Mouse (Mus musculus): Measurements from ENCODE around the gene Kcnh2.

Gene Kcnh2

DNA sequence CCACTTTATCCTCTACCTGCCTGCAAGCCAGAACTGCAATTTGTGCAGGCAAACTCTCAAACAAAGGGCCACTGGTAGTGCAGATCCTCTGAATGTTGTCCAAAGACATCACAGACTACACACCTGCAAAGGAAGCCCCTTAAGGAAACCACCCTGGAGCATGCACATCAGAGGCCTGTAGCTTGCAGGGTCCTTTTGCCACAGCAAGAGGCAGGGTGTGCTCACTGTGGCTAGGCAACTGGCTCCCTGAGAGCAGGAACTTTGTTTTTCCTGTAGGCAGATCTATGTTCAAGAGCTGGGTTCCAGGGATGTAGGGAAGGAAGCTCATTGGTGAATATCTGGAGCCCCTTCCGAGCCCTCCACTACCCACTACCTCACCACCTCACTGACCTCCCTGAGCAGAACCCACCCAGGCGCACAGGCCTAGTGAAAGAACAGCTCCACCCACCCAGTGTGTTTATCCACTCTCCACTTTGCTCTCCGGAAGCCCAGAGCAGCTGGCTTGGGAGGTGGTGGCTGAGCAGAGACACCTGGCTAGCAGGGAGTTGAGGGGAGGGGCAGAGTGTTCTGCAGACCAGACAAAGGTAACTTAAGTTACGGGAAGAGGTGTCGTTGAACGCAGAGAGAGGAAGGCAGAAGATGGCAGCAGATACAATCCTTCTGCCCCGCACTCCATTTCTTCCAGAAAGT lies 4.1 kb downstream of the Kcnh2 start:
- no peak for DNase-seq (ENCODE audit: low spot score in 2 of 2)

DNA sequence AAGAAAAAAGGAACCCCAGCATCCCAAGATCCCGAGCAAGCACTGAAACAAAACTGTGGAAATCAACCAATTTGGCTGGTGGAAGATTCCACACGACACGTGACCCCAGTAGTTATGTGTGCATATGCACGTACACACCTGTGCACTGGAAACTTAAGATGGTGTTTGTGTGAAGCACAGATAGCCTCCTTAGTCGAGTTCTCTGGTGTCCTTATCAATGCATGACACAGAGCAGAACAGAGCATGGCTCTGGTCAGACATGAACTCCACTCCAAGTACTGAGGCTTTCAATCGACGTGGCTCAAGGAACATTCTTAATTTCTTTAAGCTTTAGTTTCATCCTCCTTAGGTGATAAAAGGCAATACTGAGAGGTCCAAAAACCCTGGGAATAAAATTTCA lies 5.1 kb downstream of the Kcnh2 start:
- no peak for DNase-seq (ENCODE audit: low spot score in 2 of 2)

DNA sequence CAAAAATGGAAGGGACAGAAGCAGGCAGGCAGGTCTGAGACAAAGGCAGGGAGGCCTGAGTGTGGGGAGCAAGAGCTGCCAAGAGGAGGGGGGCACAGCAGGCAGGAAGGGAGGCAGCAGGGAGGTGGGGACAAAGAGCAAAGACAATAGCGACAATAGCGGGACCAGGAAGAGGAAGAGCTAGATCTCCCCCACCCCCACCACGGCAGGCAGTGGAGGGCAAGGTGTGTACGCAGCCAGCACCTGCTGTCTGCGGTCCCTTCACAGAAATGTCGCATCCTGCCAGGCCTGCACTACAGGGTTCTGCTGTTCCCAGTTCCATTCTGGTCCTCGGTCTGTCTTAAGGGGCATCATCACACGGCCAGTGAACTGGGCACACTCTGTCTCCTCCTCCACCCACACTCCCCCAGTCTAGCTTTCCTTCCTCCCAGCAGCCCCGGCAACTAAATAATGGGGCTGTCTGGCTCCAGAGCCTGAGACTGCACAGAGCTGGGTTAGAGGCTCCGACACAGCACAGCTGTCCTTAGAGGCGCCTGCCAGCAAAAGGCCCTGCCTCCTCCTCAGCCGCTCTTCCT lies 6.8 kb downstream of the Kcnh2 start:
- no peak for DNase-seq (ENCODE audit: low spot score in 2 of 2)

DNA sequence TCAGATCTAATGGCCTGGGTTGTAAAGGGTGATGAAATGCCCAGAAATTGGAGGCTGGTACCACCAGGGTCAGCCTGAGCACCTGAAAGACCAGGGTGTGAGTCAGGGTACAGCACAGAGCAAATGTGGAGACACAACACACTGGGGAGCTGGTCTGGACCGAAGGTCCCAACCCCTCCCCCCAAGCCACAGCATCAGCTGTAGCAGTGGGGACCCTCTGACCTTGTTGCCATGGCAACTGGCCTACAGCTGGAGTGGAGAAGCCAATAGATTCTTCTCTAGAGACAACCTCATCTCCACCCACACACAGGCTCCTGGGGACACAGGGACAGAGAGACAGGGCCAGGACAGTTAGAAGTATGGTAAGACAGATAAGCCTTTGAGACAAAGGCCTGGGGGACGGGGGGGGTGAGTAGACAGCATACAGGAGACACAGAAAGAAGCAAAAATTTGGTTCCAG lies 7.4 kb downstream of the Kcnh2 start:
- no peak for DNase-seq (ENCODE audit: low spot score in 2 of 2)

DNA sequence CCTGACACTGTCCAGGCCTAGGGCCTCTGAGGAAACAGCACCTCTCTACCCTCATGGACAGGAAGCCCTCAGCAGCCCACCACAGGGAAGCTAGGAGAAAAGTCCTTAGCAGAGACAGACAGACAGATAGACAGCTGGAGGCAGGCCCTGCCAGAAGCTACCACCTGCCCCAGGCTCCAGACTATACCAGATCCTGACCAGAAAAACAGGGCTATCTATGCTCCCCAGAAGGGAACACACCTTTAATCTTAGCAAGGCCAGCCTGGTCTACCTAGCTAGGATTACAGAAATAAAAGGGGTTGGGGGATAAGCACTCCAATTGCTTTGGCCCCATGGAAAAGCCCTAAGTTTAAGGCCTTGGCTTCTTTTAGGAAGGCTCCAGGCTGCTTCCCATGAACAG lies 8.0 kb downstream of the Kcnh2 start:
- no peak for DNase-seq (ENCODE audit: low spot score in 2 of 2)

DNA sequence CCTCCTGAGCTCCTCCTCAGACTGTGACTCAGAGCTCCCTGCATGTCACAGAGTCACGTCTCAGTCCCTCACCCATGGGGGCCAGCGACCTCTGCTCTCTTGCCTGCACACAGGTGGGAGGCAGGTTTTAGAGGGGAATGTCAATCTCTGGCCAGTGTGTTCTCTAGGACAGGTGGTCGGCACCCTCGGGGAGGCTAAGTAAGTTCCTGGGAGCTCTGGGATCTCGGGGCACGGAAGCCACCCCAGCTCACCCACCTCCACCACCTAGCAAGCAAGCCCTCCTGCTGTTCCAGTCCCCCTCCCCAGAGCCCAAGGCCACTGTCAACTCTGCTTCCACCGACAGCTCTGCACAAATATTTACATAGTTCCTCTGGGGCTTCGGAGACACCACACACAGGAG lies 8.4 kb downstream of the Kcnh2 start:
- no peak for DNase-seq (ENCODE audit: low spot score in 2 of 2)

DNA sequence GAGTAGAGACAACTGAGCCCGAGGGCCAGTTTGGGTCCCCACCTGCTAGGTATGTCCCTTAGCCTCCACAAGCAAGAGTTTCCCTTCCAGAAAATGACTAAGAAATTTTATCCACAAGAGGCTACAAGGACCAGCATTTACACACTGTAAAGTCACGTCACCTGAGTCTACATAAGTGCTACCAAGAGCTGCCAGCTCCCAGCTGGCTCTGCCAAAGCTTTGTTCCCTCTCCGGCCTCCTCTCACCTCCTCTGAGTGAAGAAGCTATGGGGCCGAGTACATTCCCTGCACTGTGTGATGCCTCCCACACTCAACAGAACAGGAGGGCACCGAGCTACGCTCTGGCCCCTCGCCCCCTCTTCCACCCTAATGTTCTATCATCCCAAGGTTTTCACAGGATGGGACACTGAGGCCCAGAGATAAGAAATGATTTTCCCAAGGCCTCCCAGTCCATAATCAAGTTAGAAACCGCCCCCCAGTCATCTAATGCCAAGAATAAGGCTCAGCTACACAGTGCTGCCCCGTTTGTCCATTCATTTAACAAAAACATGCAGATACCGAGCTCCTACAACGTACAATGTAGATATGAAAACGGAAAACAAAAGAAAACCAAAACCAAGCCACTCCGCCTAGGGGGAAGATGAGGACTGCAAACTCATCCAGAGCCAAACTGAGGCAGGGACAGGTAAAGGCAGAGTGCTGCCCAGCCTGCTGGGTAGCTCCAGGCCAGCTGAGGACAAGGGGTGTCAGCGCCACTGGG lies 9.0 kb downstream of the Kcnh2 start:
- DNase-seq (ENCODE audit: low spot score in 2 of 2), result no peak

DNA sequence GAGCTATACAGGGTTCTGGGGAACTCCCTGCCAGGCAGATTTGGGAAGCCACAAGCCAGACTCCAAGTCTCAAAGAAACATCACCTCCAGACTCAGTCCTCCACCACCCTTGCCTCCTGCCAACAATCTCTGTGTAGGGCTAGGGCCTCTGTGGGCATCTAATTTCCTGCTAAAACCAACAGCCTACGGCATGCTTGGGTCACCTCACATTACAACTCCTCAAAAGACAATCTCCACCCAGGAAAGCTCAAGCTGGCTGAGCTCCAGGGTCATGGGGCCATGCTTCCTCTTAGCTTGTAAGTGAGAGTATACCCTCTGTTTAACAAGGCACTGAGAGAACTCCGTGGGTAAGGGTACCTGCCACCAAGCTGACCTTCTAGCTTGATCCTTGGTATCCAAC lies 13.6 kb downstream of the Kcnh2 start:
- no peak for DNase-seq (ENCODE audit: low spot score in 2 of 2)

DNA sequence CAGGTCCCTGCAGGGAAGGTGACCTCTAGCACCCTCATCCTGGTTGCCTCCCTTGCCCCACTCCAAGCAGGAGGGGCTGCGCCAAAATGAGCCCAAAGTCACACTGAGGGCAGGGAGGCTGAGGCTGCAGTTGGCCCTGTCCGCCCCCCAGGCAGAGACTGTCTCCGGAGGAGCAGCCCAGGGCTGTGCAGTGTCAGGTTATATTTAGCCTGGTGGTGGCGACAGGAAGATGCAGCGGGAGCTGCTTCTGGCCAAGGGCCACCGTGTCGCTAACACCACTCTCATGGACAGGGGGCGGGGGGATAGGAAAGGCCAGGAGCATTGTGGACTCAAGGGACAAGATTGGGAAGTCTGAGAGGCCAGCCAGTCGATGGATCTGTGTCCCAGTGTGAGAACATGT lies 14.0 kb downstream of the Kcnh2 start:
- no peak for DNase-seq (ENCODE audit: low spot score in 2 of 2)

DNA sequence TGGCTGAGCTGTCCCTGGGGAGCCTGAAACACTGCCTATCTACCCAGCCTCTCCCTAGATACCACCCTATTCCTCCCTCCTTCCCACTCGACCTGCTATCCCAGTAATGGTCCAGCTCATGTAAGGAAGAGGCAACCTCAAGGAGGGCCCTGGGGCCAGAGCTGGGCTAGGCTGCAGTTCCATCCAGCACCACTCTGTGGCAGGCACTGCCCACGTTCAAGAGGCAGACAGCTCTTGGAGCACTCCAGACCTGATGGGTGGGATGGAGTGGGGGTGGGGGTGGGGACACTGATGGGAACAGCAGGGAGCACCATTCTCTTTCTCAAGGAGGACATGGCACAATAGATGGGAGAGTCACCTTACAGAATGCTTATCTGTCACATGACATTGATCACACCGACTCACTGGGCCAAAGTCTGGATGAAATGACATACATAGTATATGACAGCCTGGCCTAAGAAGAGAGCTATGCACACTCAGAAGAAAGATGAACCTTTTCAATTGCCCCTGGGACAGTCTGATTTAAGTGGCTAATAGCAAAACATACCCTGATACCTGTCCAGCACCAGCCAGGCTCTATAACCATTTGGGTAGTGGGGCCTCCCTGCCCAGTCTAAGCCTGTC lies 15.4 kb downstream of the Kcnh2 start:
- peak in 1 of 2 experiments; percentile 54 for DNase-seq (ENCODE audit: low spot score in 2 of 2)

DNA sequence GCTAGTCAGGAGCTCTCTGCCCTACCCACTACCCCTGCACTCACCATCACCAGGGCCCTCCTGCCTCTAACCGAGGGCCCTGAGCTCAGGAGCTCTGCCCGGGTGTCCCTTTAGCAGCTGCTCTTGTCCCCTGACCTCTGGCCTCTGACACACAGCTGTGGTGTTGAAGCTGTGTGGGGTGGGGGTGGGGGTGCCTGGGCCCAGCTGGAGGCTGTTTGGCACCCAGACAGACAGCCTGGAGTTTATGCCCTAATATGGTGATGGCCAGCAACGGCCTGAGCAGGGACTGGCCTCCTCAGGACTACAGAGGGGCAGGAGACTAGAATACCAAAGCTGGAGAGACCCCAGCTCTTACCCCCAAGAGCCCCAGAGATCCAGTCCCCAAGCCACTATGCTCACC lies 16.7 kb downstream of the Kcnh2 start:
- no peak for DNase-seq (ENCODE audit: low spot score in 2 of 2)

DNA sequence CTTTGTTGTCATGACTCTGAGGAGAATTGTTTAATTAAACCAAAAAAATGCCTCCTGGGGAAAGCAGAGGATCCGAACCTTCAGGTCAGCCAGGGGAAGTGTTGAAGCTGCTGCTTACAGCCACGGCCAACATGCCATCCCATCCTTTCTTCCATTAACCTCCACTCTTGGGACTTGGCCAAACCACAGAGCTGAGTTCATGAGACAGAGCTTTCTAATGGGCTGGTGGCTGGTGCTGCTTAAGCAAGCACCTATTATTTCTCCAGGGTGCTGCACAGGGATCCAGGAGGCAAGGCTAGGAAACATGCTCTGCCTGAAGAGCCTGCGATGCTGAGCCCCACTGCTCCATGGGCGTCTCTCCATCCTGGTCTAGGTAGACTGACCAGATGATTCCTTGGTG lies 19.0 kb downstream of the Kcnh2 start:
- DNase-seq (ENCODE audit: low spot score in 2 of 2), result no peak

DNA sequence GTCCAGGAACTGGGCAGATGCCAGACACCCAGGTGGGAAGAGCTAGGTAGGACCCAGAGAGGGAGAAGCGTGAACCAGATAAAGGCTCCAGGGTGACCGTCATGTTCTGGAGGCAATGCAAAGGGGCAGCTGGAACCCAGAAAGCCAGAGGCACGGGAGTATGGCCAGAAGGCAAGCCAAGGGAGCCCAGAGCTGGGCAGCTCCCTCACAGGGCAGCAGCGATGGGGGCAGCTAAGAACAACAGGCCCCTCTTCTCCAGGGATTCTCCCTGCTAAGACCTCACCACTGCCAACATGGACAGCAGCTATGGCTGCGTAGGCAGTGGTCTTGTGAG lies 21.5 kb downstream of the Kcnh2 start:
- no peak for DNase-seq (ENCODE audit: low spot score in 2 of 2)

DNA sequence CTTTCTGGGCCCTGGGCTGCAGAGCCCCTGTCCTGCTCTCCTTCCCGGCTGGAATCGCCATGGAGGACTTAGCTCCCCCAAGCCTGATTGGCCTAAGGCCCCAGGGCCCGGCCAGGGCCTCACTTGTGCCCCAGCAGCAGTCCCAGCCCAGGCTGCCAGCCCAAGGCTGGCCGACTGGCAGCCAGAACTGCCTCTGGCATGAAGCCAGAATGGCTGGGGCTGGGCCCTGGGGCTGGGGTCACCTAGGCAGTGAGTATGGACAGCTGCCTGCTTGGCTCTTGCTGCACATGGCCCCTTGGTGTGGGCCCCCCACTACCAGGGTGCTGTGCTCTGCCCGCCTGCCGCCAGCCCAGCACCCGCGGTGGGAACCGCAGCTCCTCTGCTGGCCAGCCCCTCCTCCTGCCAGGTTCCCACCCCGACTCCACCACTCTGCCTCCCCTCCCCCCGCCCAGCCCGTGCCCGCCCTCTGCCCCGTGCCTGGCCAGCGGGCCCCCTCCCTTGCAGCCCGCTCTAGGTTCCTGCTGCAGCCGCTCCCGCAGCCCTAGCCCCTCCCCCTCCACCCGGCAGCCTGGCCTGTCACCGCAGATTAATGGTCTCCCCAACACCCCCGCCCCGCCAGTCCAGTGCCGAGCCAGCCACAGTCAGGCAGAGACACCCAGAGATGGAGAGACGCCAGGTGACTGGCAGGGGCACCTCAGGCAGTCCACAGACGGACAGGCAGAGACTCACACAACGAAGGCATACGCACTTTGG lies 22.0 kb downstream of the Kcnh2 start:
- no peak for DNase-seq (ENCODE audit: low spot score in 2 of 2)

DNA sequence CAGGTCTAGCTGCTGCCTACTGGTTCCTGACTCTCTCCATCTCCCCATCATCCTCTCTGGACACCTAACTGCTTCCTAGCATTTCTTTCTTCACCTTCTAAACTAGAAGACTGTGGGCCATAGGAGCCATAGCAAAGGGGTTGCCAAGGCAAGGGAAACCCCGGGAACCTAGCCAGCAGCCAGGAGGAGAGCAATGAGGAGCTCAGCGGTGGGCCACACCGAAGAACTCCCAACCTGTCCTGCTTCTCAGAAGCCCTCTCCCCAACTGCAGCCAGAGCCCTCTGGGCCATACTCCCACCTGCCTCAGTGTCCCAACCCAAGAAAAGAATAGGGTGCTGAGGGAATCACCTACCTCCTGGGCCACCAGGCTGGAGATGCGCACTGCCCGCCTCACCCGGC lies 22.6 kb downstream of the Kcnh2 start:
- no peak for DNase-seq (ENCODE audit: low spot score in 2 of 2)

DNA sequence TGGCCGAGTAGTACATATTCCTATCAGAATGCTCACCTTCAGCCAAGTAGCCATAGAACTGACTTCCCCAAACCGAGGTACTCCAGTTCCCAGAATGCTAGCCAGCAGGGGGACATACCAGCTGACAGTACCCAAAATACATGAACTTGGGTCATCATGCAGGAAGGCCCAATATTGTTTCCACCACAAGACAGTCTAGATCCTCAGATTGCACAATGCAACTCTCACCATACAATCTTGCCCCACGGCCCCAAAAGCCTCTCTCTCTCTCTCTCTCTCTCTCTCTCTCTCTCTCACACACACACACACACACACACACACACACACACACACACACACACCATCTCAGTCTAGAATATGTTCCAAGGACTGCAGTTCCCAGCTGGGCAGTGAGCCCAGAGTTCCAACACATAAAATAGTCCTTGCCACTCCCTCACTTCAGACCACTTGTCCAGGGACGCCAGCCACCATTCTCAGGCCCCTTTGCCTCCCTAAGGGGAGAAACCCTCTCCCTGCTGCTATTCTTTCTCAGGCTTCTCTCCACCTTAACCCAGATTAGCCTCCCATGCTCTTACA lies 24.5 kb downstream of the Kcnh2 start:
- DNase-seq (ENCODE audit: low spot score in 2 of 2), result no peak

DNA sequence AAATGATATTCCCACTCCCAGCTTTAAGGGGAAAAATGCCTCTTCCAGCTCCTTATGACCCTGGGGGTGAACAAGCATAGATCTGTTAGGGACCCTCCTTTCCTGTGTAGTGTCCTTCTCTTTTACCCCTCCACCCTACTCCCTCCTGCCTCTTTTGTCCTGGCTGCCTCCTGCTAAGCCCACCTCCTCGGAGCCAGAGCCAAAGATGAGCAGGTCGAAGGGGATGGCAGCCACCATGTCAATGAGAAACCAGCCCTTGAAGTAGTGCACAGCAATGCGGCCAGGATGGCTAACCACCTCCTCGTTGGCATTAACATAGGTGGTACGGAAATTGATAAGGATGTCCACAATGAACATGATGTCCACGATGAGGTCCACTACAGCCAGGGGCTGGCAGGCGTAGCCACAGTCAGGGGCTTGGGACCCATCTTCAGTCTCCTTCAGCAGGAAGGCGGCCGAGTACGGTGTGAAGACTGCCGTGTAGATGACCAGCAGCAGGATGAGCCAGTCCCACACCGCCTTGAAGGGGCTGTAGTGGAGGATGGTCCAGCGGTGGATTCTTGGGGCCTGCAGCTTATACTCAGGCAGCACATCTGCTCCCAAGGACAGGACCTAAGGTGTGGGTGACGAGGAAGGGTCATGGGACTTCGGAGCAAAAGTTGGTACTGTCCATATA lies 25.1 kb downstream of the Kcnh2 start:
- no peak for DNase-seq (ENCODE audit: low spot score in 2 of 2)

DNA sequence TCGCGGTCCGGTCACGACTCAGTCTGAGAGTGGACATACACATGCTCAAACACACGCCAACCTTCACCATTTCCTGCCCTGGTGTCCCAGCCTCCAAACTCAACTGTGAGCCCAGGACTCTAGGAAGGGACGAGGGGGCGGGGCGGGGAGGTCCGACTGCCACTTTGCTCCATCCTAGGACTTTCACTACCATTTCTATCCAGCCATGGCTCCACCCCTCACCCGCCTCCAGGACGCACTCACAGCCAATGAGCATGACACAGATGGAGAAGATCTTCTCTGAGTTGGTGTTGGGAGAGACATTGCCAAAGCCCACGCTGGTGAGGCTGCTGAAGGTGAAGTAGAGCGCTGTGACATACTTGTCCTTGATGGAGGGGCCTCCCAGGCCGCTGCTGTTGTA lies 26.2 kb downstream of the Kcnh2 start:
- no peak for DNase-seq (ENCODE audit: low spot score in 2 of 2)

DNA sequence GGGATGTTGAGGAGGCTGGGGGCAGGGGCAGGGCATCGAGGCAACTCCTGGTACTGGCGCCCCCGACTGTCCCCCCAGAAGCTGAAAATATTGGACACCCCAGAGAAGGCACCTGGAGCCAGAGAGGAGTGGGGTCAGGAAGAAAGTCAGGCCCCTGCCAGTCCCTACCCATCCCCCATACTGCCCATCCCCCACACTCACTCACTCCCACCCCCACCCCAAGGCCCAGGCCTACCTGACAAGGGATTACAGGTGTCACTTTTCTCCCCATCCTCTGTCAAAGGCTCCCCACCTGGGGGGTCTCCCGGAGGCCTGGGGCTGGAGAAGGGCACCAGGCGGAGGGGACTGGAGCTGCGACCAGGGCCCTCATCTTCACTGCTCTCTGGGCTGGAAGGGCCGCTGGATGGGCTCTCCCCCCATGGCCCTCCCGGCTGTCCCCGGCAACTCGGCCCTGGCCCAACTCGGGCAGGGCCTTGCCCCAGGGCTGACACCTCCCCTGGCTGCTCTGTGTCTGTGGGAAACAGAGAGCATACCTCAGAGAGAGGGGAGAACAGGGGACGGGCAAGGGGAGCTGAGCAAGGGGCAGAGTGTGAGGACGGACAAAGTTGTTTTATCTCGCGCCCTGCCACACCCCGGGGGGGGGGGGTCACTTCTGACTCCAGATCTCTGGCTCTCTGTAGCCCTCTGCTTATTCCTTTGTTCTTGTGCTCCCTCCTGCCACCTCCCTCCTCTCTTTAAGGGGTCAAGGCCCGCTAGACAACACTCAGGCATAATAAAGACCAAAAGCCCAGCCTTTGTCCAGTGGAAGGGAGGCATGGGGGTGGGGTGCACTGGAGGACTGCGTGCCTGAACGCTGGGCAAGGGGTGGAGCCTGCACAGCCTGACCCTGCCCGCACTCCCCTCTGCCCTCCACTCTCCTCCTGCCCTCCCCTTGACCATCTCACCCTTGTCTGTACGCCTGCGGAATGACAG lies 29.4 kb downstream of the Kcnh2 start:
- no peak for DNase-seq (ENCODE audit: low spot score in 2 of 2)

DNA sequence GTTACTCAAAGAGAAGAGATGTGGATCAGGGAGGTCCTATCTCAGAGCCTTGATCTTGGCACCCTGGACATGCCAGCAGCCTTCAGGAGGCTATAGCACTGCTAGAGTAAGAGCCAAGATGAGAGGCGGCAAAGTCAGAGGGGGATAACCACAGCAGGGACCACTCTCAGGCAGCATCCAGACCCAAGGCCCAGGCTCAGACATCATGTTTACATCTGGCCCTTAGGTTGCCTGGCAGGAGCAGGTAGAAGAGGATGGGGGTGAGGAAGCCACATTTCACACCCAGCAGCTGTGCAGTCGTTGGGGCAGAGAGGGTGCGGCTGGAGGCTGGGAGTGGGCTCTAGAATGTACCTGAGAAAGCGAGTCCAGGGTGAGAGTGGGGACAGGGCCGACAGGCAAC lies 30.5 kb downstream of the Kcnh2 start:
- DNase-seq (ENCODE audit: low spot score in 2 of 2), result no peak
